Mouse (Mus musculus) stomach, postnatal 0 days (tissue): ENCODE measurements at regions not wholly inside any gene's neighbourhood (a gene's known extent, or its start where the extent isn't known, plus 50 kb on each side); places are given as distances from the start of the nearest gene placed in this dataset.

Experiments
- CTCF ChIP-seq: IDR thresholded peaks from 2 replicates; pipeline ENCODE4 v1.5.1; 2016; ENCODE audit warnings: antibody characterized with exemption, low read depth, mild to moderate bottlenecking, moderate library complexity
- EP300 ChIP-seq: optimal IDR thresholded peaks from 2 replicates; pipeline ENCODE3; 2016; ENCODE audit warnings: antibody characterized with exemption

- TF ChIP-seq EP300 (no peak), CTCF (no peak)
These were observed 52.3 kb upstream of the Atrnl1 start for GRCm38 (mm10) chr19:57558420-57558967.
